Mouse (Mus musculus): ENCODE data around the gene Tmem161b. TPM values are rescaled to one million over a fixed set of nuclear protein-coding genes. Genes with fewer than 3 reads are reported as not detected.
"Not testable (repeated sequence)": the region's sequence is repeated elsewhere in the genome, so short reads cannot be mapped to it uniquely, and the experiment has no call there.

Gene Tmem161b
- 13.5 and 14.0 TPM in 2 replicates for polyA plus RNA-seq (2015; fragmentation: Nextera tagmentation; extraction: Ambion mirVana)

DNA sequence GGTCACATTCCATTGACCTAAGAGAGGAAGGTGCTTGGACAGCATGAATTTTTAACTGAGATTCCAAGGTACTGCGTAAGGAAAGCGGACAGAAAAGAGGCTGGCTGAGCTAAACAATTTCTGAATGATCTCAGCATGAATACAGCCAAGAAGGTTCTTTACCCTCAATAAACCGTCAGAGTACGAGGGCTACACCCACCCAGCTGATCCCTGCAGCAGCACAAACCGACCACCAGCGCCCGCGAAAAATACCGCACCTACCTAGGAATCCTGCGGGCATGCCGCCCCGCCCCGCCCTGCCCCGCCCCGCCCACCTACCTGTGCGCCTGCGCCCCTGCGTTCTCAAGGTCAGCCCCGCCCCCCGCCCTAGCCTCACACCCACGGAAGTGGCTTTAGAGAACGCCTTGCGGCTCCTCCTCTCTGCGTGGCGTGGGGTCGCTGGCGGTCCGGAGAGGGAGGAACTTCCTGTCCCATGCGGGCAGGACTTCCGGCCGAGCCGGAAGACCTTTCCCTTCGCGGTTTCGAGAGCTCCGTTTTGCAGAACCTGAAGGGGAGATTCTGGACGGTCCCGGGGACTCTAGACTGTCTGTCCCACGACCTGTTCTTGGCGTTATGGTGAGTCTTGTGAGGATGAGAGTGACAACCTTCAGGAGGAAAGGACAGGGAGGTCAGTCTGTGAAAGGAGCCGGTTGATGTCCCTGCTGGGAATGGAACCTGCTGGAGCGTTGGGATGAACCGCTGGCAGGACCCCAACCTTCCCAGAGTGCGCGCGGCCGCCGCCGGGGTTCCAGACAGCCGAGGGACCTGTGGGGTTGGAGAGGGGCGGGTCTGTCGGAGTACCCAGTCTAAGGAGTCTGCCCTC lies at the start of gene Tmem161b:
Gene Tmem161b (plus strand): TSS at position 477 of the 862 bp plus-strand sequence.
- peaks cover 7% of the 10 kb centered on the region for H3K4me1 ChIP-seq
- 0 out of 2 replicates have a peak, but pooled peaks cover 3% of the 10 kb centered on the region for H3K36me3 ChIP-seq
- peak; percentile 99 for ATAC-seq (replicated peaks; ENCODE audit: low FRiP score)
- H3K9me3 ChIP-seq (replicated peaks), result no peaks in the 10 kb centered on the region
- H3K4me2 ChIP-seq, result peak within 1 kb of the TSS; percentile 85
- peak within 1 kb of the TSS; percentile 88 for H3K27ac ChIP-seq
- H3K9ac ChIP-seq, result peak within 1 kb of the TSS; percentile 72
- H3K27me3 ChIP-seq, result no peaks in the 10 kb centered on the region
- WGBS, result under 1% methylated on average over 47 of the region's 52 CpGs
- peak within 1 kb of the TSS; percentile 82 for H3K4me3 ChIP-seq (replicated peaks)

GRCm38 (mm10) chr13:84185835-84186234 lies 36.3 kb upstream of the Tmem161b start:
- not testable (repeated sequence) for H3K4me3 ChIP-seq (replicated peaks); H3K27me3 ChIP-seq; H3K4me1 ChIP-seq; H3K9ac ChIP-seq; H3K36me3 ChIP-seq; H3K9me3 ChIP-seq (replicated peaks); H3K4me2 ChIP-seq; H3K27ac ChIP-seq; ATAC-seq (replicated peaks; ENCODE audit: low FRiP score)

- H3K9me3 ChIP-seq (replicated peaks), result no peaks in the 10 kb centered on the region
- H3K36me3 ChIP-seq, result no peaks in the 10 kb centered on the region
- no peaks in the 10 kb centered on the region for H3K27me3 ChIP-seq
- no peak overlapping the region for H3K9ac ChIP-seq
- no peak overlapping the region for H3K27ac ChIP-seq
- WGBS, result 79% methylated on average over 3 of the region's 3 CpGs
- no peak overlapping the region for H3K4me3 ChIP-seq (replicated peaks)
- ATAC-seq (replicated peaks; ENCODE audit: low FRiP score), result no peak
- H3K4me1 ChIP-seq, result no peaks in the 10 kb centered on the region
- no peak overlapping the region for H3K4me2 ChIP-seq
Observed at GRCm38 (mm10) chr13:84192723-84193122, 29.4 kb upstream of the Tmem161b start.

DNA sequence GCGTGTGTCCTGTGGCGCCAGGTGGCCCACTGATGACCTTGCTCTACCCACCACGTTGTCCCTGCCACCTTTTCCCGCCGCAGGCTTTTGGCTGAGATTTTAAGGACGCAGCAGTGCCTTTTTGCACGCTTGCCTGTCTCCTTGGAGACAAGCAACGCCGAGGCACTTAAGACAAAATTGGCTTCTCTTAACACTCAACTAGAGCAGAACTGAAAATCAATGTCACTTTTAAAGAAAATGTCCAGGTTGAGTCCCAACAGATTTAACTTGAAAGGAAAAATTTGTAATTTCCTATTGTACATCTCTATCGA lies 541 bp downstream of the Tmem161b start:
- Histone ChIP-seq H3K4me3 (replicated peaks) (peak overlapping the region; percentile 82), H3K27ac (peak overlapping the region; percentile 88), H3K9ac (peak overlapping the region; percentile 72), H3K9me3 (replicated peaks) (no peaks in the 10 kb centered on the region), H3K36me3 (0 out of 2 replicates have a peak, but pooled peaks cover 3% of the 10 kb centered on the region), H3K4me1 (peaks cover 7% of the 10 kb centered on the region), H3K27me3 (no peaks in the 10 kb centered on the region), H3K4me2 (peak overlapping the region; percentile 85)
- ATAC-seq (replicated peaks; ENCODE audit: low FRiP score), result no peak
- WGBS, result 2% methylated on average over 10 of the region's 10 CpGs

GRCm38 (mm10) chr13:84223018-84223417 lies 922 bp downstream of the Tmem161b start:
- H3K36me3 ChIP-seq, result 0 out of 2 replicates have a peak, but pooled peaks cover 3% of the 10 kb centered on the region
- no peak for ATAC-seq (replicated peaks; ENCODE audit: low FRiP score)
- peak overlapping the region; percentile 85 for H3K4me2 ChIP-seq
- H3K9me3 ChIP-seq (replicated peaks), result no peaks in the 10 kb centered on the region
- H3K27me3 ChIP-seq, result no peaks in the 10 kb centered on the region
- H3K4me1 ChIP-seq, result peaks cover 7% of the 10 kb centered on the region
- H3K27ac ChIP-seq, result no peak overlapping the region
- peak overlapping the region; percentile 72 for H3K9ac ChIP-seq
- WGBS, result 52% methylated on average over 5 of the region's 5 CpGs
- peak overlapping the region; percentile 82 for H3K4me3 ChIP-seq (replicated peaks)

DNA sequence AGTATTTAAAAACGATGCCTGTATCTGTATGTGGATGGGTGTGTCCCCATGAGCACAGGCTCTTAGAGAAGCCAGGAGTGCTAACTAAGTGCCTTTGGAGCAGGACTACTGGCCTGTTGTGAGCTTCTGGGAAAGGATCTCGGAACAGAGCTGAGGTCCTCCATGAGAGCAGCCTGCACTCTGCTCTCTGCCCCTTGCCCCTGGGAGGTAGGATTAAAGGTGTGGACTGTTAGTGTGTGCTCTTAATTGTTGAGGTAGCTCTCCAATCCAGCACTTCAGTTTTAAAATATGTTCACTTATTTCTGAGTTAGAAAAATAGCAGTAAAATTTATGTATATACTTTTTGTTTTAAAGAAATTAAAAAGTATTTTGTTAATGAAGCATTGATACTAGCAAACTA lies 11.9 kb downstream of the Tmem161b start:
- Histone ChIP-seq H3K4me3 (replicated peaks) (no peak overlapping the region), H3K27me3 (no peaks in the 10 kb centered on the region), H3K27ac (no peak overlapping the region), H3K4me1 (no peaks in the 10 kb centered on the region), H3K4me2 (no peak overlapping the region), H3K9me3 (replicated peaks) (no peaks in the 10 kb centered on the region; the same call in 1 of the 2 replicates), H3K36me3 (peaks cover 23% of the 10 kb centered on the region), H3K9ac (no peak overlapping the region)
- 92% methylated on average over 2 of the region's 2 CpGs for WGBS
- ATAC-seq (replicated peaks; ENCODE audit: low FRiP score), result no peak

- H3K9ac ChIP-seq, result no peak overlapping the region
- no peak for ATAC-seq (replicated peaks; ENCODE audit: low FRiP score)
- no peaks in the 10 kb centered on the region for H3K27me3 ChIP-seq
- no peaks in the 10 kb centered on the region for H3K4me1 ChIP-seq
- no peak overlapping the region for H3K4me2 ChIP-seq
- no peak overlapping the region for H3K4me3 ChIP-seq (replicated peaks)
- H3K27ac ChIP-seq, result no peak overlapping the region
- WGBS, result 94% methylated on average over 7 of the region's 7 CpGs
- H3K9me3 ChIP-seq (replicated peaks), result no peaks in the 10 kb centered on the region; the same call in 1 of the 2 replicates
- peaks cover 23% of the 10 kb centered on the region for H3K36me3 ChIP-seq
Observed at GRCm38 (mm10) chr13:84236768-84237167, 14.7 kb downstream of the Tmem161b start.

- no peaks in the 10 kb centered on the region; the same call in 1 of the 2 replicates for H3K9me3 ChIP-seq (replicated peaks)
- no peak overlapping the region for H3K4me2 ChIP-seq
- H3K4me3 ChIP-seq (replicated peaks), result no peak overlapping the region
- no peak for ATAC-seq (replicated peaks; ENCODE audit: low FRiP score)
- no peak overlapping the region for H3K9ac ChIP-seq
- no peaks in the 10 kb centered on the region for H3K4me1 ChIP-seq
- peaks cover 23% of the 10 kb centered on the region for H3K36me3 ChIP-seq
- H3K27me3 ChIP-seq, result no peaks in the 10 kb centered on the region
- no peak overlapping the region for H3K27ac ChIP-seq
Observed at GRCm38 (mm10) chr13:84238184-84238583, 16.1 kb downstream of the Tmem161b start.

- WGBS, result 87% methylated on average over 3 of the region's 3 CpGs
- Histone ChIP-seq H3K9me3 (replicated peaks) (no peaks in the 10 kb centered on the region), H3K9ac (no peak overlapping the region), H3K27me3 (no peaks in the 10 kb centered on the region), H3K27ac (no peak overlapping the region), H3K36me3 (no peaks in the 10 kb centered on the region), H3K4me2 (no peak overlapping the region), H3K4me1 (no peaks in the 10 kb centered on the region), H3K4me3 (replicated peaks) (no peak overlapping the region)
- ATAC-seq (replicated peaks; ENCODE audit: low FRiP score), result no peak
Observed at GRCm38 (mm10) chr13:84248065-84248464, 26.0 kb downstream of the Tmem161b start.

DNA sequence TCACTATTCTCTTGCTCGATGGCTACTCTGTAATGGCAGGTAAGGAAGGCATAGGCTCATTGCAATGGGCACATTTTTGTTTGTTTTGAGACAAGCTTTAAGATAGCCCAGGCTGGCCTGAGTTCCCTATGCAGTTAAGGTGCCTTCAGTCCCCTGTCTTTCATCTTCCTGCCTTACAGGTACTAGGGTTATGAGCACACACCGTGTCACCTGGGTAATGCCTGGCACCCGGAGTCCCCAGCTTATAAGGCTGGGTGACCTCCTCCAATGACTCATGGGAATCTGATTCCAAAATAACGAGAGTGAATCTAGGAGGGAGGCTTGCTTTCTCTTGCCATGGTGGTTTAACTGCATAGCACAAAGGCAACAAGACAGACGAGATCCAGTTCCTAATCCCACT lies 29.2 kb downstream of the Tmem161b start:
- H3K36me3 ChIP-seq, result no peaks in the 10 kb centered on the region
- 77% methylated on average over 5 of the region's 5 CpGs for WGBS

GRCm38 (mm10) chr13:84255047-84255446 lies 33.0 kb downstream of the Tmem161b start:
- ATAC-seq (replicated peaks; ENCODE audit: low FRiP score), result no peak

More for the DNA sequence above, 29.2 kb downstream of the Tmem161b start:
- Histone ChIP-seq H3K4me2 (no peak overlapping the region), H3K4me1 (no peaks in the 10 kb centered on the region), H3K9ac (no peak overlapping the region), H3K9me3 (replicated peaks) (no peaks in the 10 kb centered on the region), H3K4me3 (replicated peaks) (no peak overlapping the region), H3K27me3 (no peaks in the 10 kb centered on the region), H3K27ac (no peak overlapping the region)
- ATAC-seq (replicated peaks; ENCODE audit: low FRiP score), result no peak

DNA sequence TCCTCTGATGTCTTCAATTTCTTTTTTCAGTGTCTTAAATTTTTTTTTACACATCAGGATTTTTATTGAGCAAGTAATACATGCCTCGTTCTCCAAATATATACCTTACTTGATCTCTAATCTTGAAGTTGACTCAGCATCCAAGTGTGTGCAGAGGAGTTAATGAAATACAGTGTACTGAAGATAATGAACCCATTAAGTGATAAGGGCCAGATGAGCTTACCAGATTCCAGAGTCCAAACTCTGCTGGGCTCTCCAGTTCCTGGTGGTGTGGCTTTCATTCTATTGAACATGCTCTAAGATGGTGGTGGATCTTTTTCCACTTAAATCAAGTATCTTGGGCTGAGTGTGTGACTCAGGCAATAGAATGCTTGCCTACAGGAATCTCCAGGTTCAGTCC lies 42.3 kb downstream of the Tmem161b start:
- peaks cover 37% of the 10 kb centered on the region for H3K36me3 ChIP-seq
- H3K4me3 ChIP-seq (replicated peaks); H3K27ac ChIP-seq; H3K9ac ChIP-seq; H3K27me3 ChIP-seq; ATAC-seq (replicated peaks; ENCODE audit: low FRiP score); H3K4me1 ChIP-seq; H3K4me2 ChIP-seq; H3K9me3 ChIP-seq (replicated peaks): not testable (repeated sequence)
- 90% methylated on average over 1 of the region's 1 CpGs for WGBS

More at GRCm38 (mm10) chr13:84255047-84255446, 33.0 kb downstream of the Tmem161b start:
- 95% methylated on average over 1 of the region's 1 CpGs for WGBS
- Histone ChIP-seq H3K27me3 (no peaks in the 10 kb centered on the region), H3K27ac (no peak overlapping the region), H3K36me3 (peaks cover 9% of the 10 kb centered on the region), H3K9ac (no peak overlapping the region), H3K4me1 (no peaks in the 10 kb centered on the region), H3K9me3 (replicated peaks) (no peaks in the 10 kb centered on the region), H3K4me3 (replicated peaks) (no peak overlapping the region), H3K4me2 (no peak overlapping the region)

Data from kidney, embryonic 15.5 days (tissue).